Mouse (Mus musculus) myocyte (in vitro differentiated cells): ENCODE measurements around the gene St8sia4. TPM values are rescaled to one million over a fixed set of nuclear protein-coding genes. Genes with fewer than 3 reads are reported as not detected.
"Not testable (repeated sequence)": the region's sequence is repeated elsewhere in the genome, so short reads cannot be mapped to it uniquely, and the experiment has no call there.

Experiments used
- H3K27me3 ChIP-seq: one replicate; pipeline ENCODE4 v1.6.1; 2011; ENCODE audit not compliant: control insufficient read depth, insufficient read depth, insufficient read length
- H3K36me3 ChIP-seq: one replicate; pipeline ENCODE4 v1.6.1; 2011; ENCODE audit not compliant: control insufficient read depth, insufficient read depth
- H3K4me2 ChIP-seq: one replicate; pipeline ENCODE4 v1.6.1; 2011; ENCODE audit warnings: low read depth, control low read depth
- H3K4me3 ChIP-seq: one replicate; pipeline ENCODE4 v1.5.1; 2011; ENCODE audit warnings: mild to moderate bottlenecking, control low read depth, moderate library complexity
- H3K79me2 ChIP-seq: one replicate; pipeline ENCODE4 v1.6.1; 2011; ENCODE audit not compliant: control insufficient read depth, insufficient read depth
- H3ac ChIP-seq: one replicate; pipeline ENCODE4 v1.6.1; 2011; ENCODE audit not compliant: control insufficient read depth, insufficient read length
- CEBPB ChIP-seq: IDR thresholded peaks from 2 replicates; pipeline ENCODE4 v1.6.1; 2011; ENCODE audit warnings: mild to moderate bottlenecking, moderate library complexity; ENCODE audit not compliant: poor library complexity, insufficient read depth, severe bottlenecking
- E2F4 ChIP-seq: IDR thresholded peaks from one replicate; pipeline ENCODE4 v1.6.1; 2011; ENCODE audit warnings: mild to moderate bottlenecking, control low read depth, moderate library complexity; ENCODE audit not compliant: insufficient read depth
- MAX ChIP-seq: IDR thresholded peaks from one replicate; pipeline ENCODE4 v1.6.1; 2011; ENCODE audit warnings: low read depth, mild to moderate bottlenecking, control low read depth
- MYOD1 ChIP-seq, 3 experiments: IDR thresholded peaks; one replicate each; pipeline ENCODE4 v1.6.1; 2011; ENCODE audit warnings: control low read depth in 2 of 3, low read depth in 2 of 3, mild to moderate bottlenecking in 2 of 3, moderate library complexity in 1 of 3; ENCODE audit not compliant: insufficient read length in 2 of 3, control insufficient read depth in 1 of 3
- MYOG ChIP-seq, 3 experiments: IDR thresholded peaks; one replicate each; pipeline ENCODE4 v1.6.1; 2011; ENCODE audit warnings: control low read depth in 2 of 3, low read depth in 2 of 3, mild to moderate bottlenecking in 2 of 3; ENCODE audit not compliant: insufficient read length in 2 of 3, control insufficient read depth in 1 of 3, insufficient read depth in 1 of 3
- POLR2A ChIP-seq: IDR thresholded peaks from one replicate; pipeline ENCODE4 v1.6.1; 2011; ENCODE audit warnings: low read depth, mild to moderate bottlenecking, control low read depth, moderate library complexity; ENCODE audit not compliant: insufficient read length
- POLR2AphosphoS2 ChIP-seq: IDR thresholded peaks from one replicate; pipeline ENCODE4 v1.6.1; 2011; ENCODE audit warnings: low read depth, control low read depth; ENCODE audit not compliant: insufficient read length
- REST ChIP-seq: IDR thresholded peaks from one replicate; pipeline ENCODE4 v1.6.1; 2011; ENCODE audit warnings: mild to moderate bottlenecking, control low read depth, moderate library complexity; ENCODE audit not compliant: insufficient read depth, insufficient read length
- SRF ChIP-seq: IDR thresholded peaks from one replicate; pipeline ENCODE4 v1.6.1; 2011; ENCODE audit warnings: low read depth; ENCODE audit not compliant: control insufficient read depth, insufficient read length
- TCF12 ChIP-seq: IDR thresholded peaks from one replicate; pipeline ENCODE4 v1.6.1; 2011; ENCODE audit warnings: mild to moderate bottlenecking, control low read depth; ENCODE audit not compliant: poor library complexity, insufficient read depth, severe bottlenecking
- TCF3 ChIP-seq: IDR thresholded peaks from one replicate; pipeline ENCODE4 v1.6.1; 2011; ENCODE audit warnings: low read depth, control low read depth; ENCODE audit not compliant: insufficient read length
- USF1 ChIP-seq: IDR thresholded peaks from one replicate; pipeline ENCODE4 v1.6.1; 2011; ENCODE audit warnings: low read depth, mild to moderate bottlenecking, control low read depth, moderate library complexity
- polyA plus RNA-seq: library from polyadenylated mRNA; unstranded; fragments of >200 nt; fragmentation: generic; extraction: Trizol; gene quantifications from one replicate; pipeline ENCODE4 v1.2.1, GENCODE M21; 2012; ENCODE audit warnings: missing spikeins

St8sia4 gene
- polyA plus RNA-seq, 1 experiment = 0.20 TPM

DNA sequence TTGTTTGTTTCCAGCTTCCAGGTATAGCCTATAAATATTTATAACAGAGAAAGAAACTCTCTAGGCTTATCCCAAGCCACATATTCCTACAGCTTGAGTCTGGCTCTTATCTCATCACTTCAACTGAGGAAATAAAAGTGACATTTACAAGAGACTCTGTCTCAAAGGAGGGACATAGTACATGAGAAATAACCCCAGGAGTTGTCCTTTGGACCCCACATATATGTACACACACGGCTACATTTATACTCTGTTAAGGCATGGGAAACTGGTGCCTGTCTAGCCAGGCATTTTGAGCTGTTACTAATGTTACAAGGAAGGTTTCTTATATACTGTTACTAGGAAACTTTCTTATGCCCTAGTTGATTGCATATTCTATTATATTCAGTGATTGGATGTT, 84.1 kb downstream of the St8sia4 start:
- H3K36me3 ChIP-seq = no peaks in the 10 kb centered on the region
- H3K4me3 ChIP-seq = no peak overlapping the region
- no peak overlapping the region for H3ac ChIP-seq
- H3K27me3 ChIP-seq = no peaks in the 10 kb centered on the region
- no peaks in the 10 kb centered on the region for H3K79me2 ChIP-seq
- no peak overlapping the region for H3K4me2 ChIP-seq
- TF ChIP-seq E2F4 (no peak), POLR2A (no peak), MYOD1 (IDR thresholded peaks at IDR 0.05; ENCODE audit: control insufficient read depth in 1 of 3, insufficient read length in 2 of 3, low read depth in 2 of 3) (no peak), SRF (no peak), TCF3 (no peak), TCF12 (no peak), CEBPB (no peak), REST (no peak), POLR2AphosphoS2 (no peak), USF1 (no peak), MYOG (IDR thresholded peaks at IDR 0.05; ENCODE audit: control insufficient read depth in 1 of 3, insufficient read depth in 1 of 3, insufficient read length in 2 of 3, low read depth in 2 of 3) (no peak), MAX (no peak)

DNA sequence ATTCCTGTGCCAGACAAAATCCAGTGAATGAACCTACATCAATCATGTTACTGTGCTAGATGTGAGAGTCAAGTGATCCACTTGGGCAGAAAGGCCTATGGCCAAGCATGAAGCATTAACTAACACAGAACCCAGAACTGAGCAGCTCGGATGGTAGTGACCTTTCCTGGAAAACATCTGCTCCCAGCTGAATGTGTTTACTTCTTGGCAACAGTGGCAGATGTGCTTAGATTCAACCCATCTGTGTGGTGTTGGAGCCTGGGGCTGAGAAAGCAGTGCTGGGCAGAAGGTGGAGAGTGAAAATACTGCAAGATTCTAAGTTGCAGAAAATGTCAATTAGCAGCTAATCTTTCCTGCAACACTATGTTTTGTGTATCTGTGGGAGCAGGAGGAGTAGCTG, 85.1 kb downstream of the St8sia4 start:
- Histone ChIP-seq H3K4me2 (no peak overlapping the region), H3K36me3 (no peaks in the 10 kb centered on the region), H3K4me3 (no peak overlapping the region), H3ac (no peak overlapping the region), H3K79me2 (no peaks in the 10 kb centered on the region), H3K27me3 (no peaks in the 10 kb centered on the region)
- TF ChIP-seq CEBPB = no peak
- no peak for TF ChIP-seq MYOG (IDR thresholded peaks at IDR 0.05; ENCODE audit: control insufficient read depth in 1 of 3, insufficient read depth in 1 of 3, insufficient read length in 2 of 3, low read depth in 2 of 3)
- no peak for TF ChIP-seq MYOD1 (IDR thresholded peaks at IDR 0.05; ENCODE audit: control insufficient read depth in 1 of 3, insufficient read length in 2 of 3, low read depth in 2 of 3)
- no peak for TF ChIP-seq E2F4
- no peak for TF ChIP-seq SRF
- TF ChIP-seq REST = no peak

DNA sequence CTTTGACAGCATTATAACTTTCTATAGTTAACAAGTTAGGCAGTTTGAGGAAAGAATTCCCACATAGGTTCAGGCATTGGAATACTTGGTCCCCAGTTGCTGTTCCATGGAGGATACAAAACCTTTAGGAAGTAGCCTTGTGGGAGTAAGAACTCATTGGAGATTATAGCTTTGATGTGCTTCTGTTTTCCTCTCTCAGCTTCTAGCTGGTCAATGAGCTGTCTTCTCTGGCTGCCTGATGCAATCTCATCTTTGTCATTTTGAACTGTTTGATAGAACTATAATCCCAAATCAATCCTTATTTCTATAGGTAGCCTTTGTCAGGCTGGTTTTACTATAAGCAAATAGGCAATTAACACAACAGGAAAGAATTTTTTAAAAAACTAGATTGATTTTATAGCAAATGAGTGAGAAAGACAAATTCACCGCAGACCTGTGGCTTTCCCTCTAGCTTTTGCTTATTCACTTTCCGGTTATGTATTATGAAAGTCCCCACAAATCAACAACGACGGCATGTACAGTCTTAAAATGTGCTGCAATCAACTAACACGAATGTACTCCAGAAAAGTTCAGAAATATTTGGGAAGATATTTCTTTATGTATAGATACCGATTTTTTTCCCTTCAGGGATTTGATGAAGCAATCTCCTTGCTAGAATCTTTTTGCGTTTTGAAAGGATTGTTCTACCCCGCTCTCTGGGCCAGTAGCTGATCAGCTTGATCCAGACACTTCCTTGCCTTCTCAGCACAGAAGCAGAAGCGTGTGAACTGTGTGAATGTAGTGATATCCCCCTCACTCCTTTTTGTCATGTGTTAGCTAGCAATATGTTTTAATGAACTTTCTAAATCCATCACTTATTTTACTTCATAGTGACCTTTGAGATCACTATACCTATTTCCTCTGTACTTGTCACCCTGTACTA, 94.5 kb downstream of the St8sia4 start:
- TF ChIP-seq REST (no peak), USF1 (no peak), TCF12 (no peak), E2F4 (no peak), TCF3 (no peak), MAX (no peak), CEBPB (no peak), MYOG (IDR thresholded peaks at IDR 0.05; ENCODE audit: control insufficient read depth in 1 of 3, insufficient read depth in 1 of 3, insufficient read length in 2 of 3, low read depth in 2 of 3) (no peak), MYOD1 (IDR thresholded peaks at IDR 0.05; ENCODE audit: control insufficient read depth in 1 of 3, insufficient read length in 2 of 3, low read depth in 2 of 3) (no peak), SRF (no peak), POLR2A (no peak), POLR2AphosphoS2 (no peak)
- H3K79me2 ChIP-seq = no peaks in the 10 kb centered on the region
- H3K4me3 ChIP-seq = no peak overlapping the region

DNA sequence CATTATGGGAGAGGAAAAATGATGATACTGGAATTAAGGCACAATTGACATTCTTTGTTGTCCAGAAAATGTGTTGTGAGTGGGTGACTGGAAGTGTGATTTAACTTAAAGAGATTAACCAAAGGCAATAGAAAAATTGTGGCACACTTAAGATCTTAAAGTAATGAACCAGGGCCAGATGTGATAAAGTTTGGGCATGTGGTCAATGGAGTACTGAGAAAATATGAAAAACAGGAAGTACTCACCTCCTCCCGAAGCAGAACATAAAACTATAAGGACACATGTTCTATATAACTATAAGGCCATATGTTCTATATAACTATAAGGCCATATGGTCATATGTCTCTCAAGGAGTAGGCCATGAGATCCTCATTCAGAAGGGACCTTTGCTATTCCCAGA, 96.3 kb downstream of the St8sia4 start:
- Histone ChIP-seq H3ac (no peak overlapping the region), H3K79me2 (no peaks in the 10 kb centered on the region), H3K4me2 (no peak overlapping the region), H3K4me3 (no peak overlapping the region), H3K36me3 (no peaks in the 10 kb centered on the region), H3K27me3 (no peaks in the 10 kb centered on the region)
- TF ChIP-seq TCF3 = no peak
- no peak for TF ChIP-seq MYOG (IDR thresholded peaks at IDR 0.05; ENCODE audit: control insufficient read depth in 1 of 3, insufficient read depth in 1 of 3, insufficient read length in 2 of 3, low read depth in 2 of 3)
- TF ChIP-seq TCF12 = no peak
- TF ChIP-seq MAX = no peak
- no peak for TF ChIP-seq REST
- no peak for TF ChIP-seq MYOD1 (IDR thresholded peaks at IDR 0.05; ENCODE audit: control insufficient read depth in 1 of 3, insufficient read length in 2 of 3, low read depth in 2 of 3)
- TF ChIP-seq USF1 = no peak
- TF ChIP-seq E2F4 = no peak
- no peak for TF ChIP-seq SRF
- no peak for TF ChIP-seq POLR2AphosphoS2
- TF ChIP-seq POLR2A = no peak
- no peak for TF ChIP-seq CEBPB

More for the DNA sequence above, 94.5 kb downstream of the St8sia4 start:
- H3K4me2 ChIP-seq = no peak overlapping the region
- no peak overlapping the region for H3ac ChIP-seq
- H3K36me3 ChIP-seq = no peaks in the 10 kb centered on the region
- H3K27me3 ChIP-seq = no peaks in the 10 kb centered on the region

DNA sequence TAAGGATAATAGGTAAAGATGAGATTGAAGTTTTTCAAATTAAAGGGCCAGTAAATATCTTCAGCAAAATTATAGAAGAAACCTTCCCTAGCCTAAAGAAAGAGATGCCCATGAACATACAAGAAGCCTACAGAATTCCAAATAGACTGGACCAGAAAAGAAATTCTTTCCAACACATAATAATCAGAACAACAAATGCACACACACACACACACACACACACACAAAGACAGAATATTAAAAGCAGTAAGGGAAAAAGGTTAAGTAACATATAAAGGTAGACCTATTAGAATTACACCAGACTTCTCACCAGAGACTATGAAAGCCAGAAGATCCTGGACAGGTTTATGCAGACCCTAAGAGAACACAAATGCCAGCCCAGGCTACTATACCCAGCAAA, 112.8 kb downstream of the St8sia4 start:
- H3K79me2 ChIP-seq, H3K36me3 ChIP-seq, H3ac ChIP-seq, H3K27me3 ChIP-seq, H3K4me3 ChIP-seq, H3K4me2 ChIP-seq: not testable (repeated sequence)
